In the genomic region with DNA sequence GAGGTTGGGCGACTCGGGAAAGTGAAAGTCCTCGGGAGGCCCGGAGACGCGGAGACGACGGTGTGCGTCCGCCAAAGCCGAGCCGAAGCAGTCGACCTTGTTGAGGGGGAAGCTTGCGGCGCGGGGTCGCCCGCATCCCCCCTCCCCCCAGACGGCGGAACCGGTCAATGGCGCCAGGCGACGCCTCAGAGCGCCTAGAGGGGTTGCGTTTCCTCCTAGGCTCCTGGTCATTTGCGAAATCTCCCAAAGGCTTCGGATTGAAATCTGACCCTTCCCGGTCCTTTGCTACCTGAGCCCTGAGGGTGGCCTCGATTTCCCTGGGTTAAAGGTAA, we compare ENCODE assay signal across 8 mouse cellular contexts. TPM values are rescaled to one million over a fixed set of nuclear protein-coding genes. Genes with fewer than 3 reads are reported as not detected.
DNase-seq lines count a peak whose midpoint lies in the region; ATAC-seq and TF ChIP-seq lines count a peak whose summit lies in the region.

No protein-coding gene starts in this region.

- H3K27me3 ChIP-seq in cerebellum, adult 2 months (ENCODE audit: control insufficient read depth, insufficient read depth, low read length): no peaks in the 10 kb centered on the region; the same call in 1 of the 2 replicates
- H3K27me3 ChIP-seq in spleen, adult 2 months (ENCODE audit: control insufficient read depth, insufficient read depth, low read length): no peaks in the 10 kb centered on the region
- H3K27me3 ChIP-seq in liver, embryonic 14.5 days (ENCODE audit: control insufficient read depth, insufficient read depth, low read length): no peaks in the 10 kb centered on the region

- no peak for DNase-seq in cerebellum, adult 2 months
- no peak for DNase-seq in cerebellum, adult 18-20 months
- DNase-seq in spleen, adult 2 months (ENCODE audit: low read depth in 1 of 2, low spot score in 2 of 2): no peak
- DNase-seq in spleen, postnatal 14 days (ENCODE audit: low spot score in 2 of 2): no peak
- DNase-seq in liver, embryonic 14.5 days (ENCODE audit: low read depth in 3 of 3, low spot score in 3 of 3): no peak
- DNase-seq in right cerebral cortex, postnatal 10 days (ENCODE audit: low spot score in 2 of 2): no peak
- DNase-seq in frontal cortex, postnatal 36 days (ENCODE audit: low spot score in 2 of 2): no peak

- H3K4me3 ChIP-seq in cerebellum, adult 2 months (replicated peaks; ENCODE audit: insufficient read depth, low read depth, low read length): peak overlapping the region; percentile 72
- peak overlapping the region; percentile 77 for H3K4me3 ChIP-seq in spleen, adult 2 months (ENCODE audit: extremely low read depth, insufficient read depth, insufficient read length)
- peak overlapping the region; percentile 92 to 97 for H3K4me3 ChIP-seq in liver, embryonic 14.5 days (ENCODE audit: insufficient read depth in 1 of 2, low read depth in 2 of 2, low read length in 2 of 2)

- TF ChIP-seq CTCF in cerebellum, adult 2 months (IDR thresholded peaks at IDR 0.05; ENCODE audit: borderline replicate concordance, insufficient read depth, low read depth, low read length): no peak
- TF ChIP-seq CTCF in spleen, adult 2 months (IDR thresholded peaks at IDR 0.05; ENCODE audit: extremely low read depth, insufficient read depth, insufficient read length, insufficient replicate concordance): no peak
- TF ChIP-seq CTCF in liver, embryonic 14.5 days (IDR thresholded peaks at IDR 0.05; ENCODE audit: low read depth): no peak

- H3K9ac ChIP-seq in liver, embryonic 14.5 days (replicated peaks): peak overlapping the region; percentile 95

- no peak for TF ChIP-seq EP300 in liver, embryonic 14.5 days (IDR thresholded peaks at IDR 0.05; ENCODE audit: low read depth)

- H3K27ac ChIP-seq in cerebellum, adult 2 months (ENCODE audit: insufficient read depth, low read length): peak overlapping the region; percentile 78
- H3K27ac ChIP-seq in spleen, adult 2 months (ENCODE audit: insufficient read depth, low read length): peak overlapping the region; percentile 100
- H3K27ac ChIP-seq in liver, embryonic 14.5 days: peak overlapping the region; percentile 90

- no peaks in the 10 kb centered on the region; the same call in 1 of the 2 replicates for H3K4me1 ChIP-seq in cerebellum, adult 2 months (ENCODE audit: control insufficient read depth, insufficient read depth, low read length)
- peaks cover 7% of the 10 kb centered on the region; the same call in 1 of the 2 replicates for H3K4me1 ChIP-seq in spleen, adult 2 months (ENCODE audit: control insufficient read depth, insufficient read depth, insufficient read length)
- peaks cover 22 to 31% of the 10 kb centered on the region in 2 experiments for H3K4me1 ChIP-seq in liver, embryonic 14.5 days (replicated peaks; ENCODE audit: control insufficient read depth in 2 of 2, insufficient read depth in 2 of 2, low read length in 1 of 2)

- H3K36me3 ChIP-seq in spleen, adult 2 months (ENCODE audit: control insufficient read depth, insufficient read depth, low read length): peaks cover 17% of the 10 kb centered on the region
- H3K36me3 ChIP-seq in liver, embryonic 14.5 days (replicated peaks; ENCODE audit: control insufficient read depth, insufficient read depth, low read depth): no peaks in the 10 kb centered on the region; the same call in 1 of the 2 replicates

- no peak for ATAC-seq in liver, embryonic 14.5 days (ENCODE audit: insufficient read depth)
- no peak for ATAC-seq in activated CD4-positive, CD25-positive, alpha-beta regulatory T cell, adult 4 months

- H3K9me3 ChIP-seq in liver, embryonic 14.5 days (ENCODE audit: control insufficient read depth, low read length): no peaks in the 10 kb centered on the region

- no peak for TF ChIP-seq POLR2A in cerebellum, adult 2 months (IDR thresholded peaks at IDR 0.05; ENCODE audit: borderline replicate concordance, insufficient read depth, low read length)
- TF ChIP-seq POLR2A in spleen, adult 2 months (IDR thresholded peaks at IDR 0.05; ENCODE audit: low read depth, low read length): no peak

- under 1% methylated on average over 30 of the region's 30 CpGs for WGBS in cerebellum, adult 2 months
- under 1% methylated on average over 30 of the region's 30 CpGs for whole genome bisulfite sequencing in spleen, adult 2 months
- 1% methylated on average over 28 of the region's 30 CpGs for WGBS in liver, embryonic 14.5 days (ENCODE audit: insufficient replicate concordance)

- peak overlapping the region; percentile 100 for H3K4me2 ChIP-seq in liver, embryonic 14.5 days (ENCODE audit: low read depth)

RNA-seq across cellular contexts. Expression of a gene that starts 3.0 kb away (rescaled TPM):
- 20.4 and 23.2 TPM in 2 replicates for polyA plus RNA-seq in cerebellum, adult 2 months (2012; rRNA removed)
- polyA plus RNA-seq in spleen, adult 2 months (2012; rRNA removed): 251 and 372 TPM in 2 replicates
- 19.4 and 23.5 TPM in 2 replicates for polyA plus RNA-seq in liver, embryonic 14.5 days (2012; rRNA removed)
- 22.7 and 28.5 TPM in 2 replicates for polyA plus RNA-seq in liver, embryonic 14.5 days (2014; fragmentation: Nextera tagmentation; extraction: Ambion mirVana)
- 100 to 1,000 TPM; 109 to 180 TPM for polyA plus RNA-seq in activated CD4-positive, CD25-positive, alpha-beta regulatory T cell, adult 4 months (2017; shearing (Covaris generic))
